Mouse (Mus musculus): ENCODE measurements around the gene Rsph6a.
A peak's percentile ranks its signal among the peaks of the same experiment; 100 is the strongest.
"Not testable (repeated sequence)": the region's sequence is repeated elsewhere in the genome, so short reads cannot be mapped to it uniquely, and the experiment has no call there.

Gene Rsph6a

DNA sequence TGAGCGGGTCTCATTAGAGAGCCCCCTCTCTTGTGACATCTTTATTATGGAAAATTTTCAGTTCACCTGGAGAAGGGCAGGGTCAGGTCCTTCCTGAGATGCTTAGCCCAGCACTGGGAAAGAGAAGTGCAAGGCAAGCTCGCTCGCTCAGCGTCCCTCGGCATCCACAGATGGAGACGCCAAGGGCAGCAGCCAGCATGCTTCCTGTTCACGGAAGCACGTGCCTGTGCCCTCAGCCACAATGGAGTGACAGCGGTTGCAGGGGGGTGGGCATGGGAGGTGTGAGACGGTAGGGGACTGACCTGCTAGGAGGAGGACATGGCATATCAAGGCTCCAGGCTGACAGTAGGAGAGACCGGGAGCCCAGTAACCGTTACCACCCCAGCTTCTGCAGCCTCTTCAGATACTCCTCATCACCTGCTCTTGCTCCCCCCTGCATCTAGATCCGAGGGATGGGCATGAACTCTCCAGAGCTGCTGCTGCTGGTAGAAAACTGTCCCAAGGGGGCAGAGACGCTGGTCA lies 6.4 kb upstream of the Rsph6a start:
- no peak for DNase-seq

DNA sequence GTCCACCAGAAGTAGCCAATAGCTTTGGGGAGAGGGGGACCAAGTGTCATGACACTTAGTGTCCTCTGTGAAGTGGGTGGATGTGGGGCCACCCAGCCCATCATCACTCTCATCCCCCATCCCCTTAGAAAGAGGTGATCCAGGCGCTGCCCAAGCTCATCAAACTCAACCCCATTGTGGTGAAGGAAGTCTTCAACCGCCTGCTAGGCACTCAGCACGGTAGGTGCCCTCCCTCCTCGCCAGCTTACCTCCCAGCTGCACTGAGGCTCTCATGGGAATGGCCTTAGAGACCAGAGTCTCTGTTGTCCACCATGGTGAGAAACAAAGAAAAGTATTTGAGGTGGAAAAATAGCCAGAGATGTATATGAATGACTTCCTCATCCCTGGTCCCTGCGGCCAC lies 5.2 kb upstream of the Rsph6a start:
- DNase-seq: no peak

GRCm38 (mm10) chr7:19050172-19050571 lies 4.3 kb upstream of the Rsph6a start:
- no peak for DNase-seq

GRCm38 (mm10) chr7:19051161-19051560 lies 3.3 kb upstream of the Rsph6a start:
- DNase-seq: no peak

GRCm38 (mm10) chr7:19052345-19053135 lies 1.9 kb upstream of the Rsph6a start:
- DNase-seq: no peak

DNA sequence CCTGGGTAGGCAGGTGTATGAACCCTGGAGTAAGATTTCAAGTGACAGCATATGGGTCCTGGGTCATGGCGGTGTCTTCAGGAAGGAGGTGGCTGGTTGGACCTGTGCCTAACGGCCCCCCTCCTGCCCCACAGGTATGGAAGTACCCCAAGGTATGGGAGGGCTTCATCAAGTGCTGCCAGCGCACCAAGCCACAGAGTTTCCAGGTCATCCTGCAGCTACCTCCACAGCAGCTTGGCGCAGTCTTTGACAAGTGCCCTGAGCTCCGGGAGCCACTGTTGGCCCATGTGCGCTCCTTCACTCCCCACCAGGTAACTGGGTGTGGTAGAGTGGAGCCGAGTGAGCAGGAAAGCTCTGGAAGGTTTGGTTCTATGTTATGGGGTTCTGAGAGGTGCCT lies 1.4 kb upstream of the Rsph6a start:
- DNase-seq: no peak

DNA sequence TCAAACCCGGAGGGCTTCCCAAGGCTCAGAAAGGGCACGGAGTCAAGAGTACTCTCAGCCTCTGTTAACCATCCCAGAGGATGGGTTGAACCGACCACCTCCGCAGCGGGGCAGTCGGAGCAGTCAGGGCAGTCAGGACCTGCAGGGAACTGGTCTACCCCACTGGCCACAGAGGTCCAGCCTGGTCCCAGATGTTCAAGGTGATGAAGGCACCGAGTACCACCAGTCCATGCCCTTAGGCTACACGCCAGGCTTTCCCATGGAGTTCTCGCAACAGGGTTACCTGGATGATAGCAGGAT lies 237 bp downstream of the Rsph6a start:
- no peak for DNase-seq

- no peak for DNase-seq
Observed at GRCm38 (mm10) chr7:19055108-19055507, 618 bp downstream of the Rsph6a start.

DNA sequence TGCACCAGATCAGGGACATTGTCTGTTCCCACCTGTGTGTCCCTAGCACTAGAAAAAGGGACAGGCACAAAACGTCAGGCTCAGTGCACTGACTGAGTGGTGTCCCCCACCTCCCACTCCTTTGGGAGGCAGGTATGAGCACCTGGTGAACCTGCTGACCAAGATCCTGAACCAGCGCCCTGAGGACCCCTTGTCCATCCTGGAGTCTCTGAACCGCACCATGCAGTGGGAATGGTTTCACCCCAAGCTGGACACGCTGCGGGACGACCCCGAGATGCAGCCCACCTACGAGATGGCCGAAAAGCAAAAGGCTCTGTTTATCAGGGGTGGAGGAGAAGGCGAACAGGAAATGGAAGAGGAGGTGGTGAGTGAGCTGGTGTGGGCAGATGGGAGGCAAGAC lies 2.9 kb downstream of the Rsph6a start:
- DNase-seq: no peak

DNA sequence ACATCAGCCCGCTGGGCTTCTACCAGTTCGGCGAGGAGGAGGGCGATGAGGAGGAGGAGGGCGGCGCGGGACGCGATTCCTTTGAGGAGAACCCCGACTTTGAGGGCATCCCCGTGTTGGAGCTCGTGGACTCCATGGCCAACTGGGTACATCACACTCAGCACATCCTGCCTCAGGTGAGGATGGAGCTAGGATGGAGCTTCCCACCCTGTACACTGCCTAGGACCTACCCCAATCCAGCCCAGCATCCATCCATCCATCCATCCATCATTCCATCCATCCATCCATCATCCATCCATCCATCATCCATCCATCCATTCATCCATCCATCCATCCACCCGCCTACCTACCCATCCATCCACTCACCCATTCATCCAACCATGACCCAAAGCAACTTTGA lies 11.4 kb downstream of the Rsph6a start:
- no peak for DNase-seq

- no peak for DNase-seq
Observed at GRCm38 (mm10) chr7:19067063-19067462, 12.6 kb downstream of the Rsph6a start.

DNA sequence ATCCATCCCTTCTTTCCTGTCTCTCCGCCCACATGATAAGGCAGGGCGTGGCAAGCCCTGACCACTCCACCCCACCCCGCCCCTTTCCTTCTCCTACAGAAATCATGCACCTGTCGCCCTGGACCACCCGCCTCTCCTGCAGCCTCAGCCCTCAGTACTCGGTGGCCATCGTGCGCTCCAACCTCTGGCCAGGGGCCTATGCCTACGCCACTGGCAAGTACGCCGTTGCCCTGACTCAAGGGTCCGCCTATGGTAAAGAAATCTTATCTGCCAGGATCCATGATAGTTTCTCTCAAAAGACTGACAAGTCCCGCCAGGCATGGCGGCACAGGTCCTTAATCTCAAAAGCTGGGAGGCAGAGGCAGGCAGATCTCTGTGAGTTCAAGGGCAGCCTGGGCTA lies 13.4 kb downstream of the Rsph6a start:
- no peak for DNase-seq

- DNase-seq: peak; percentile 87
Observed at GRCm38 (mm10) chr7:19068707-19069106, 14.2 kb downstream of the Rsph6a start.

DNA sequence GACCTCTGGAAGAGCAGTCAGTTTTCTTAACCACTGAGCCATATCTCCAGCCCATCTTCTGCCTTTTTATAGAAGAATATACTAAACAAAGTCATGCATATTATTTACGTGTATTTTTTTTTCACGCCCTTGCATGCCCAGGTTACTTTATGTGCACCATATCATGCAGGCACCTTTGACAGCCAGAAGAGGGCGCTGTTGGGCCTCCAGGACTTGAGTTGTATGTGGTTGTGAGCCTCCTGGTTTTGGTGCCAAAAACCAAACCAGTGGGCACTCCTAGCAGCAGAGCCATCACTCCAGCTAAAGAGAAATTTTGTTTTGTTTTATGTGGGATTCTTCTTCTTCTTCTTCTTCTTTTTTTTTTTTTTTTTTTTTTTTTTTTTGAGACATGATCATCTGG lies 15.0 kb downstream of the Rsph6a start:
- peak in 1 of 2 experiments; percentile 54 for DNase-seq

GRCm38 (mm10) chr7:19071024-19071423 lies 16.5 kb downstream of the Rsph6a start:
- not testable (repeated sequence) for DNase-seq

DNA sequence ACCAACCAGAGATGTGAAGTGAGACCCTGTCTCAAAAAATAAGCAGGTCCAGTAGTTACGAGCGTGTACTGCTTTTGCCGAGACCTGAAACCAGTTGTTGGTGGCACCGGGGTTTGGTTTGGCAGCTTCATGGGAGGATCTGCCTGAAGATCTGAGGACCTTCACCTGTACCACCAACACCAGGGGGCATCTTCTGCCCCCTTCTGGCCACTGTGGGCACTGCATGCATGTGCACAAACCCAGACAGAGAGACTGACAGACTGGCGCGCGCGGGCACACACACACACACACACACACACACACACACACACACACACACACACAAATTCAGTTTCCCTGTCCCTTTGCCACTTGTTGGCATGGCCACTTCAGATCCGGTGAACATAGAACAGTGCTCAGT lies 19.0 kb downstream of the Rsph6a start:
- peak; percentile 74 to 75 for DNase-seq

DNA sequence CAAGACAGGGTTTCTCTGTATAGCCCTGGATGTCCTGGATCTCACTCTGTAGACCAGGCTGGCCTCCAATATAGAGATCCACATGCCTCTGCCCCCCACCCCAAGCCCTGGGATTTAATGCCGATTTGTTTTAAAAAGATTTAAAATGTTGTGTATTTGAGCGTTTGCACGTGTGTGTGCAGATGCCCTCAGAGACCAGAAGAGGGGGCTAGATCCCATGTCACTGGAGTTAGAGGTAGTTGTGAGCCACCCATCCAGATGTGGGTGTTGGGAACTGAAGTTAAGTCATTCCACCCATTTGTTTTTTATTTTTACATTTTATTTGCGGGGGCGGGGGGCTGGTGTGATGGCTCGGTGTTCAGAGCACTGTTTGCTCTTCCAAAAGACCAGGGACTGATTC lies 20.0 kb downstream of the Rsph6a start:
- no peak for DNase-seq

DNA sequence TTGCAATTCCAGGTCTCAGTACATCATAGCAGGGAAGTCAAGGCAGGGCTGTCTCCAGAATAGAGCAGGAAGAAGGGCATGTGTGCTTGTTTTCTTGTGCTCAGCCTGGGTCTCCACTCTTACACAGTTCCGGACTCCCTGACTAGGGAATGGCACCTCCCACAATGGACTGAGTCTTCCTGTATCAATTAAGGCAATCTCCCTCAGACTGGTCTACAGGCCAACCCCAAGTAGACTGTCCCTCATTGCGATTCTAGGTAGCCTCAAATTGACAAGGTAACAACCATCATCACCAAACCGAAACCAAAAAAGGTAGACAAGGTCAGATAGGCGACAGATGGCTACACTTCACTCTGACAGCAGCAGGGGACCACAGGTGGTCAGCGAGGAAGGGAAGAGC lies 20.7 kb downstream of the Rsph6a start:
- no peak for DNase-seq

DNA sequence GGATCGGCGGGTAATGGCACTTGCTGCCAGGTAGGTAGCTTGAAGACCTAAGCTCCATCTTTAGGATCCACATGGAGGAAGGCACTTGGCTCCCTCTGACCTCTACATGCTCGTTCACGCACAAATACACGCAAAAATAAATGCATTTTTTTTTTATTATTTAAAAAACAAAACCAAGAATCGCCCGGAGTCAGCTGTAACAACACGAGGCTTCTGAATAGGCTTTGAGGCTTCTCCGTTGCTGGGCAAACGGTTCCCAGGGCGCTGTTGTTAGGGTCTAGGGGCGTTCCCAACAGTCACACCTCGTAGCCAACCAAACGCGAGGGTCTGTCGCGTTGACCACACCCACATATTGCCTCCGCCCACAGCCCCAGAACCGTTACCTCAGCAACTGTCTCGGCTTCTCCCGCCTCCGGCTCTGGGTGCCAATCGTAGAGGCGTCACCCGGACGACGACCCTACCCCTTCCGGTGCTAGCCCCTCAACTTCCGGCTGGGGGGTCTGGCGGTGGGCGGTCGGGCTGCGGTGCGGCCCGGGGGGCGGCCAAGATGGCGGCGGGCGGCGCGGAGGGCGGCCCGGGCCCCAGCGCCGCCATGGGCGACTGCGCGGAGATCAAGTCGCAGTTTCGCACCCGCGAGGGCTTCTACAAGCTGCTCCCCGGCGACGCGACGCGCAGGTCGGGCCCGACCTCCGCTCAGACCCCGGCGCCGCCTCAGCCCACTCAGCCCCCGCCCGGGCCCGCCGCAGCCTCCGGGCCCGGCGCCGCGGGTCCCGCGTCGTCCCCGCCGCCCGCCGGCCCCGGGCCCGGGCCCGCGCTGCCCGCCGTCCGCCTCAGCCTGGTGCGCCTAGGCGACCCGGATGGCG lies 21.5 kb downstream of the Rsph6a start, which contains the start of gene Dmwd:
TSS of gene Dmwd (plus strand) at position 505 of the 863 bp plus-strand sequence.
- DNase-seq: peak; percentile 97 to 98

DNA sequence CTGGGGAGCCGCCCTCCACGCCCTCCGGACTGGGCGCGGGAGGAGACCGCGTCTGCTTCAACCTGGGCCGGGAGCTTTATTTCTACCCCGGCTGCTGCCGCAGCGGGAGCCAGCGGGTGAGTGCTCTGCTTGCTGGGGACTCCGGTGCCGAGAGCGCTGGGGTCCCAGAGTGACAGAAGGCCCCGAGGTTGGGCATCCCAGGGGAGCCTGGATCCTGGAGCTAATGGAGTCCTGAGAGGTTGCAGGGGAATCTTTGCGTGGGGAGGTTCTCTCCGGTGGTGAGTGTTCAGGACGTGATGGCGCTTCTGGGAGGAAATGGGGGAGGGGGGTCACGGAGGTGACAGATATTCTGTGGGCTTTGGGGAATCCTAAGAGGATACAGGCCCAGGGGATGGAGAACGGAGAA lies 22.1 kb downstream of the Rsph6a start:
- peak; percentile 44 to 66 for DNase-seq

GRCm38 (mm10) chr7:19077761-19078160 lies 23.3 kb downstream of the Rsph6a start:
- no peak for DNase-seq

GRCm38 (mm10) chr7:19078732-19079131 lies 24.2 kb downstream of the Rsph6a start:
- no peak for DNase-seq

DNA sequence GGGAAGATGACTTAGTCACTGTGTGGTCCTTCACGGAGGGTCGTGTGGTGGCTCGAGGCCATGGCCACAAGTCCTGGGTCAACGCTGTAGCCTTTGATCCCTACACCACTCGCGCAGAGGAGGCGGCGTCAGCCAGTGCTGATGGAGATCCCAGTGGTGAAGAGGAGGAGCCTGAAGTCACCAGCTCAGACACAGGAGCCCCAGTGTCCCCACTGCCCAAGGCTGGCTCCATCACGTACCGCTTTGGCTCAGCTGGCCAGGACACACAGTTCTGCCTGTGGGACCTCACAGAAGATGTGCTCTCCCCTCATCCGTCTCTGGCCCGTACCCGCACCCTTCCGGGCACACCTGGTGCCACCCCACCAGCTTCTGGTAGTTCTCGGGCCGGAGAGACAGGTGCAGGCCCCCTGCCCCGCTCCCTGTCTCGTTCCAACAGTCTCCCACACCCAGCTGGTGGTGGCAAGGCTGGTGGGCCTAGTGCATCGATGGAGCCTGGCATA lies 26.0 kb downstream of the Rsph6a start:
- DNase-seq: no peak

DNA sequence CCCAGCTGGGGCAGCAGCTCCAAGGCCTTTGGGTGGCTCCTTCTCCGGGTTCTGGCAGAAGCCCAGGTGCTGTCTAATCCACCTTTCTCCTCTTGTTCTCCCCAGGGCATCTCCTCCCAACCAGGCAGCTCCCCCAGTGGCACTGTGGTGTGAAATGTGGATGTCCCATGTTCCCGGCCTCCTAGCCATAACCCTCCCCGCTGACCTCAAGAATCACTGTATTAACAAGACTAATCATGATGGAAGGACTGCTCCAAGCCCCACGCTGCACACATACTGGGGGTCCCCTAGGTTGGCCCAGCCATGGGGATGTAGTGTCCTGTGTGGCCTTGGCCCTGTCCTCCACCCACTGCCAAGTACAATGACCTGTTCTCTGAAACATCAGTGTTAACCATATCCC lies 27.7 kb downstream of the Rsph6a start:
- no peak for DNase-seq

Data from kidney, postnatal 4 days (tissue).